Mouse (Mus musculus) brain, embryonic 18.5 days (tissue): ENCODE measurements at regions not wholly inside any gene's neighbourhood (a gene's known extent, or its start where the extent isn't known, plus 50 kb on each side); places are given as distances from the start of the nearest gene placed in this dataset.

ENCODE experiments used
- DNase-seq: peaks from one replicate; pipeline ENCODE4 v3.0.0-alpha.2; 2012; ENCODE audit warnings: low read depth, low spot score

DNA sequence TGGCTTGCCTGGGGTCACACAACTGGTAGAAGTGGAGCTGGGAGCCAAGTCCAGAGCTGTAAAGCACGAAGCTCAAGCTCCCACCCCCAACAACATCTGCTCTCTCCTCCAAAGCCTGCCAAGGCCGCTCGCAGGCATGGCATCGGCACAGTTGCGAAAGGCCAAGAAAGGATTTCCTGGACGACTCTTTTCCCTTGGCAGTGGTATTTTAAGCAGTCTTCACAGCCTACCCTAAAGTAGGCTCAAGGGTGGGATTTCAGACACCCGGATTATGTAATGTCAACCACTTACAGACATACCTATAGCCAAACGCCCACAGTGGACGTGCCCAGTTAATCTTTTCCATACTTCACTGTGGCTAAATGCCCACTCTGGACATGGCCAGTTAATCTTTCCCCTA is 162.6 kb downstream of the Inhbb start:
- no peak for DNase-seq

DNA sequence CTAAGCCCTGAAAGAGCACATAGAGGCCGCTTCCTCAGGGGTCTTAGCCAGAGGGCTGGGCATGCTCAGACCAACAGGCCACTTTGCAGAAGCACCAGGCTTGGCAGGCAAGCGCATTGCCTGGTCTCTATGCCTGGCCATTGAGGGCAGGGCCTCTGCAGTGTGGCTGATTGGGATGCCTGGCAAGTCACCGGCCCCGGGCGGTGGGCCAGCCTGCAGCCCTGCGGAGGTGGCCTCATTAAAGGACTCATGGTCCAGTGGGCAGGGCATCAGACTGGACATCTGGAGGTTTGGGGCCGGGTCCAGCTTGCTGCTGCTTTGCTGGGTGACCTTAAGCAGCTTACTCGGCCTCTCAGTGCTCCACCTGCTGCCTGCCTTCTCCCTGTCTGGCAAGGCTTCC is 165.3 kb downstream of the Inhbb start:
- peak; percentile 55 for DNase-seq

DNA sequence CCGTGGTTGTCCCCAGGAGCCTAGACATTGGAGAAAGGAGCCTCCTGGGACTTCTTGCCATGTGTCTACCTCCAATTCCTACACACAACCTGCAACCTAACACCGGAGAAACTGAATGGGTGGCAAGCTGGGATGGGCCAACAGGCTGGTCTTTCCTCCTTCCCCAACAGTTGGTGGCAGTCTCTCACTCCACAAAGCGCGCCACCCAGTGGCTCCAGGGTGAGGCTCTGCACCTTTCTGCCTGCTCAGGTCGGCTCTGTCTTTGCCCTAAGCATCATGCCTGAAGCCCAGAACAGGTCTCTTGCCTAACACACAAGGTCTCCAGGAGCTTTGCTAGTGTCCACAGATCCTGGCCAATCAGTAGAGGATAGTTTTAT is 166.0 kb downstream of the Inhbb start:
- DNase-seq: no peak

DNA sequence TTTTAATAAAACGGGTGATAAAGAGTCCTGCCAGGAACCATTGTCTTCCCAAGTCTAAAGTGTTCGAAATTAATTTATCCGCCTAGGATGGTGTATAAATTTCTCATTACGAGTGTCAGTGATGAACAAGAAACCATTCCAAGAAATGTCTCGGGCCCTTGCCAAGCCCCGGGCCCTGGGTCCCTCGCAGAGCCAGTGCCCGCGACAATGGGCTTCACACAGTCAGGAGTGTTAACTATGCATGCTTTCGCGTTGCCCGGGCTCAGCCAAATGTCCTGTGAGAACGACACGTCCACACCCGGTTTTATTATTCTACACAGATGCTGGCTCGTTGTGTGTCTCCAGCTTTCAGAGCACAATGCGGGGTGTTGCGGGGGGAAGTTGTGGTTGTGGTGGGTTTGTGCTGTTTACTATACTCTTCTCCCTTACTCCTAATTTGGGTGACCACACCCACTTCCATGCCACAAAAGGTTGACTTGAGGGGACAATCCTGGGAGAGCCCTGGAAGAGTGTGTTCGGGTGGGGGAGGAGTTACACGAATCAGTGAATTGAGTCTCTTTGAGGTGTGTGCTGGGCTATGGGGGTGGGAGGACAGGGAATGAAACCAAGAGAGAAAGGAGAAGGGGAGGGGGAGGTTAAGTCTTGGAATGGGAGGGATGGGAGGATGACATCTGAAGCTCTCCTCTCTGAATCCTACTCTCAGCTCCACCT is 166.5 kb downstream of the Inhbb start:
- DNase-seq: peak; percentile 34

DNA sequence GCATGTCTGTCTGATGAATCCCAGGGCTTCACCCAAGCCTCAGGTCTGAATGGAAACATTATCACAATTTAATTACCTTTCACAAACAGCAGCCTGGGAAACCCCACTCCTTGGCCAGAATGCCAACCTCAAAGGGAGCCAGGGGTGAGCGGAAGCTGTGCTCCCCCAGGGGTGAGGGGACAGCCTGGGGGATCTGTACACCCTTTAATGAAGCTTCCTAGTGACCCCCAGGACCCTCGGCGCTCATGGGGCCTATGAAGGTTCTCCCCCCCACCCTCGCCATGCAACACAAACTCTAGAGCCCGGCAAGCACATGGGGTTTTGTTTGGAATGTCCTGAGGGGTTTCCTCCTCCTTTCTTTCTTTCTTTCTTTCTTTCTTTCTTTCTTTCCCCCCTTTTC is 167.1 kb downstream of the Inhbb start:
- DNase-seq: no peak

DNA sequence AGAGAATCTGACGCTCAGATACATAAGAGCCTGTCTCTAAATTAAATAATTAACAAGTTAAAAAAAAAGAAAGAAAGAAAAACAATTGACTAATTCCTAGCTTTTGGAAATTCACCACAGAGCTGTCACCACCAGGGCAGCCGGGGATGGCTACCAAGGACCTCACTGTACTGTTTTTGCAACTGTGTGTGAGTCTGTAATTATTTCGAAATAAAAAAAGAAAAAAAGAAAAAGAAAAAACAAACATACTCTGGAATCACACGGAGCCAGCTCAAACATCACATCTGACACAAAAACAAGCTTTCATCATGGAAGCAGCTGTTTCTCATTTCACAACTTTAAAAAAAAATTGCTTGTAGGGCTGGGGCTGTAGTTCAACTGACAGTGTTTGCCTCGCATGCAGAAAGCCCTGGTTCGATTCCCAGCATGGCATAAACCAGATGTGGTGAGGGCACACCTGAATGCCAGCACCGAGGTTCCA is 168.6 kb downstream of the Inhbb start:
- DNase-seq: no peak

DNA sequence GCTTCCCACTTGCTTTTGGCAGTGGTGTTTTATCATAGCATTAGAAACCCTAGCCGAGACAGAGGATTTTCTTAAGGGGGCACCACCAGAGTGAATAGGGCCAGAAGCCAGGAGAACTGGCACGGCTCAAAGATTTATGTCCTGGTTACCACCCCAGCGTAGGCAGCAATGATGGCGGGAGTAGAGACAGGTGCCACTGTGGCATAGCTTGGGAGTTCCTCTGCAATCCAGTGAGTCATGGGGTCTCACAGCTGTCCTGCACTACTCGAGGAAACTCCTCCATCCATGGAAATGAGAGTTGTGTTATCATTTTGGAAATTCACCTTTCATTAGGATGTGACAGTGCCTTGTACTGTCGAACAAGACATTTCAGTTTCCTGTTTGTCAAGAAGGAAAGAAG is 169.6 kb downstream of the Inhbb start:
- no peak for DNase-seq

DNA sequence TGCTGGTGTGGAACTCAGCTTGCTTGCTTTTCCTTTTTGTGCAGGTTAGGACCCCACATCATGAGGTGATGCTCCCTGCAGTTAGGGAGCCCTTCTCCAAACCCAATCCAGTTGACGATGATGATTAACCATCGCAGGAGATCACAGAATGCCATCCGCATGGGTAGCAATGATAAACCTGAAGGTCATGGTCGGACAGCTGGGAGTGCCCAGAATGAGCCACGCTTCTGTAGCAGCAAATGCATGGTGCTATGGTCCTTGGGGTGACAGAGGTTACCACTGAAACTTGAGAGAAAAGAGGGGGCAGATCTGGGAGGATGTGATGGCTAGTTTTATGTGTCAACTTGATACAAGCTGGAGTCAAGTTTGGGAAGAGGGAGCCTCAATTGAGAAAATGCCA is 170.3 kb downstream of the Inhbb start:
- DNase-seq: no peak

DNA sequence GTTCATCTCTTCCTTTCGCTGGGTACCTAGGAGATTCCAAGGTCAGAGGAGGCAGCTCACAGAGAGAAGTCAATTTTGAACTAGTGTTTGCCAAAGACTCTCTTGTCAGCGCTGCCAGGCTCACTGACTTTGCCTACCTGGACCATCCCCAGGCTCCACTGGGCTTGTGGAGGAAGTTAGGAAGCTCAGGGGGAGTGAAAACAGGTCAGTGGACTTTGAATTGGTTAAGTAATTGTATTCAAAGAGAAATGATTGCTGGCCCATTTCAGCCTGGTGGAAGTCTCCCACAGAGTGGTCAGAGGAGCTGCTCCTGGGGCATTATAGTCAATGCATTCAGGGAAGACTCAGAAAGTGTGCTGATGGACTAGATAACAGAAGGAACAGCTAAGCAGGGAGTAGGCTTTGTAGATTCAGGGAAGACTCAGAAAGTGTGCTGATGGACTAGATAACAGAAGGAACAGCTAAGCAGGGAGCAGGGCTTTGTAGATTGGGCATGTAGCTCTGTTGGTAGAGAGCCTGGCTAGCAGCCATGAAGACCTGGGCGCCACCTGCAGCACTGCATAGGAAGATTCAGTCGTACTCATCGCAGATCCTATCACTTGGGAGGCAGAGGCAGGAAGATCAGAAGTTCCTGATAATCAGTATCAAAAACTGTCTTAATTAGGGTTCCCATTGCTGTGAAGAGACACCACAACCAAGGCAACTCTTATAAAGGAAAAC is 173.1 kb downstream of the Inhbb start:
- no peak for DNase-seq

DNA sequence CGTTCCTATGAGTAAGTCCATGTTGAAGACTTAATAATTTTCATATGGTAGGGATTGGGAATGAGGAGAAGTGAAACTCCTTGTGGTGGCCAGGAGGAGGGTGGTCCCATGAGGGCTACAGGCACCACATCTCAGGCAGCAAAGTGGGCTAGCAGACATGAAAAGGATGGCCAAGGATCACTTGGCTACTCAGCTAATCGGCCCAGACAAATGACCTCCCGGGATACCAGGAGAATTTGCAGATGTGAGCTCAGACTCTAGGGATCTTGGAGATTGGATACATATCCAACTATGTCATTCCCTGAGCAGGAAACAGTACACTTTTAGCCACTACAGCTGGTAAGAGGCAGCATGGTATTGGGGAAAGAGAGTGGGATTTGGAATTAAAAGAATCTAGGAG is 174.9 kb downstream of the Inhbb start:
- DNase-seq: no peak

DNA sequence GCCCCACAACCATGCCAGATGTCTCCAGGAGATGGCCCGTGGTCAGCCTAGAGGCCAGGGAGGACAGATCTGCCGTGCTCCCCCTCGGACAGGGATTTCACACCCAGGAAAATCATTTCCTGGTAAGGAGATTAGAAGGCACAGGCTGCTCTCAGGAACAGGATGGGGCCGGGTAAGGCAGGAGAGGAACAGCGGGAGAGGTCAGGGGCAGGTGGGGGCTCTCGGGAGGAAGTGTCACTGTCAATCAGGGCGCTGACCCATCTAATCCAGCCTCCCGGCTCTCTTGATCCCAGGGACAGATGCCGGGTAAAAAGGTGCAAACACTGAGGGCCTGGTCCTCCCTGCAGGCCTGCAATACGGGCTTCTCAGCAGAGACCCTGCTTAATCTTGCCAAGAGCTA is 183.6 kb downstream of the Inhbb start:
- no peak for DNase-seq

DNA sequence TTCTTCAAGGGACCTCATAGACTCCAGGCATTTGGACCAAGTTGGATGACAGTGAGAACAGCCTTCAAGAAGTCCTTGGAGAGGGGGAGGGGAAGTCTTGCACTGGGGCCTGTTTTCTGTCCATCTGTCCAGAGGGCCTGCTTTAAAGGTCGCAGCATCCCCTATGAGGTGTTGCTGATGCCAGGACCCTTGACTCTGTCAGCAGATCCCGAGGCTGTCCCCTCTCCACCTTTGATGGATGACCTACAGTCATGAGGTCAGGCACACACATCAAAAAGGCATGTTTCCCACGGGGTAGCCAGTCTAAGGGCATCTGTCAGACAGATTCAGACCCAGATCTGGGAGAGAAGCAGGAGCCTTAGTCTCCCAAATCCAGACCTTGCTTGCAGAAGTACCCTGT is 183.4 kb upstream of the Gli2 start:
- no peak for DNase-seq

DNA sequence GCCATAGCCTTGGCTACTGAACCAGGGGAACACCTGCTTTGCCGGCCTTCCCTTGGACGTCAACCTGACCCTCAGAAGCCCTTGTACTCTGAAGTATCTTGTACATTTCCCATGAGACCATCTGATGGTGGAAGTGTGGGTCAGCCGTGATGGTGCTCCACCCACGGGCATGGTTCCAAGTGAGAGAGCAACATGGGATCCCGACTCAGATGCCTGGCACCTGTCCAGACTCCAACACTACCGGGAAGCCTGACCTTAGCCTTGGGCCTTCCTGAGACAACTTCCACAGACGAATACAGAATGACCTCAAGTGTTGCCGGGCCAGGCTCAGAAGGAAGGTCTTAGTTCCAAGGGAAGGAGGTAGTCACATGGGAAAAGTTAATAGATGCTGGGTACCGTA is 181.0 kb upstream of the Gli2 start:
- no peak for DNase-seq

DNA sequence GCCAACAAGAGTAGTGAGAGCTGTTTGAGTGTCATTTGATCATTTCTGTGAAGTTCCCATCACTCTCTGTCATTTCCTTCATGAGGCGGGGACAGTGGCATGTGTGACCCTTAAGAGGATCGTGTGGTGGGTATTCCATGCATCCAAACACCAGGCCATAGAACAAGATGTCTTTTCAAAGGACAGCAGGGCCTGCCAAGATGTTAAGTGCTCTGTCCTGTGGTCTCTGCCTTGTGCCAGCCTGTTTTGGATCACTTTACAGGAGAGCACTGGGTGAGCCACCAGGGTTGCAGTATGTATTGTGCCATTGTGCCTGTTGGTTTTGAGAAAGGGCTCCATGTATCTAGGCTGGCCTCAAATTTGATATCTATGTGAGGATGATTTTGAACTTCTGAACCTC is 173.6 kb upstream of the Gli2 start:
- no peak for DNase-seq

DNA sequence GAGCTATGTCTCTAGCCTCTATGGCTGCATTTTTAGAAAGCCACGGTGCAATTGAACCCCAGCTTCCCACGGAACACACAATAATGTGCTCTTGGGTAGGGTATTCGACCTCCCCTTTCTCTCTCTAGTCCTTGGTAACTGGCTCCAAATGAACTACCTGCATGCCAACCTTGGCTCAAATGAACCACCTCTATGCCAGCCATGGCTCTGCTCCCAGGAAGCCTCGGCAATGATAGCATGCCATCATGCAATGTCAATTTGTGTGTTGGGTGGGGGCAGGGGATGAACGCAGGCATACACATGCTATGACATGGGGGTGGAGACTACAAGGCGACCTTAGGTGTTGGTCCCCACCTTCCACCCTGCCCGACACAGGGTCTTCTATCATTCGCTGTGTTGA is 170.5 kb upstream of the Gli2 start:
- DNase-seq: no peak

DNA sequence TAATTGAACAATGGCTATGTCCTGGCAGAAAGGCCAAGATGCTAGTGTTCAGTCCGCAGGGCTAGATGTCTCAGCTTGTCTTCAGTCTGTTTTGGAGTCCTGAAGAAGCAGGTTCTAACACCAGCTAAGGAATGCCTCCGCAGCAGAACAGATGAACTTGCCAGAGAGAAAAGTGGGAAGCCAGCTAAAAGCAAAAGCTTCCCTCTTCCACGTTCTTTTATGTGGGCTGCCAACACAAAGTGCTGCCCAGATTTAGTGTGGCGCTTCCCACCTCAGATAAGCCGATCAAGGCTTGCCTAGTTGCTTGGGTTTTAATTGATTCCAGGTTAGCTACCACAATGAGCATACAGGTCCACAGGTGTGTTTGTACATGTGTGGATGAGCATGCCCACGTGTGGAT is 168.5 kb upstream of the Gli2 start:
- DNase-seq: peak; percentile 6

DNA sequence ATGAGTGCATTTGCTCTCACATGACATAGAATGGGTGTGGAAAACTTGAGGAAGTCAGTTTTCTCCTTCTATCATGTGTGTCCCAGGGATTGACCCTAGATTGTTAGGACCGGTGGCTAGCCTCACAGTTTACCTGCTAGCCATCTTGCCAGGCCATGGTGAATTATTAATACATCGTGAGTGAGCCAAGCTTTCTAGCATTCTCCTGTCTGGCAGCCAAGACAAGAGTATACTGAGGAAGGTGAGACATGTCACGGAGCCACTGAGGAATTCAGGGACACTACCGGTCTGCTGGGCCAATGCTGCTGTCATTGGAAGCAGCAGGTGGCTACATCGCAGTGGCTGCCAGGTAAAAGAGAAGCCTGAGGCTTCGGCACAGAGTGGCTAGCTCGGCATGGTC is 167.6 kb upstream of the Gli2 start:
- no peak for DNase-seq

DNA sequence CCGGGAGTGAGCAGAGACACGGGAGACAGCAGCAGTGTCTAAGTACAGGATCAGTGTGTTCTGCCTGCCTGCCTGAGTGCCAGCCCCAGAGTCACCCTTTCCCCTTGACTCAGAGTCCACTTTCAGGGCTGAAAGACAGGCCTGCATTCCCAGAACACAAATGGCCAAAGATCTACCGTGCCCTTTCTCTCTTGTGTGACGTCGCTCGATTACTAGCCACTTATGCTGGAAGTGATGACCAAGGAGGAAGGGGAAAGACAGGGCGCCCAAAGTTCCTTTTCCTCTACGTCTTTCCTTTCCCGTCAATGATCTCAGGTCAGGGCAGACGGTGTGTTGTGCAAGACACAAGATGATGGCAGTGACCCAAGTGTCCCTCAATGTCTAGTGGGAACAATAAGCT is 166.4 kb upstream of the Gli2 start:
- no peak for DNase-seq

DNA sequence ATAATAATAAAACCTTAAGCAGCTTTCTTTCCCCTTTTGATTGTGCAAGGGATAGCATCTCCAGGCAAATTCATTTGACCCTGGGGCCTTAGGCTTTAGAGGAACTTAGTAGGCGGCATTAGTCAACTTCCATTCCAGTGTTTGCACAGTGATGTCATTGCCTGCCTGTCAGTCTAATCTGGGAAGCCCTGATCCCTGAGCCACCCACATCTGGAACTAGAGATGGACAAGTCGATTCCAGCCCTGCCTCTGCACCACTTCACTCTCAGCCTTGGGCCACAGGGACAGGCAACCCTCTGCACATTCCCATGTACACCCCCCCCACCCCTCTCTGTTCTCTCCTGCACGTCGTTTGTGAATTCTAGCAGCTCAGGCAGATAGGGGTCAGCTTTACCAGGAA is 164.0 kb upstream of the Gli2 start:
- no peak for DNase-seq

DNA sequence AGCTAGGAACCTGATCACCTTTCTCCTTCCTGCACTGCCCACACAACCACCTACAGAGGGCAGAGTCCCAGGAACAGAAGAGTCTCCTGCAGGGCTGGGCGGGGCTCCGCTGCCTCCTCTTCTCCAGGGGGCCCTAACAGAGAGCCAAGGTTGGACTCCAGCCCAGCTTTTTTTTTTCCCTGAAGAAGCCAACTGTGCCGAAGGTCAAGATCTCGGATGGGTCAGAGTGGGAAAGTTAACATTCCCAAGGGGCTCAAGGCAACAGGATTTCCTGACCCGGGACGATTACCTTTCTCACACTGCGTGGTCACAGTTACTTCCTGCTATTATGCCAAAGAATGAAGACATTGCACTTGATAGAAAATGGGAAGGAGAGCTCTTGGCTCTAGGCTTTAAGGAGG is 156.2 kb upstream of the Gli2 start:
- DNase-seq: no peak

DNA sequence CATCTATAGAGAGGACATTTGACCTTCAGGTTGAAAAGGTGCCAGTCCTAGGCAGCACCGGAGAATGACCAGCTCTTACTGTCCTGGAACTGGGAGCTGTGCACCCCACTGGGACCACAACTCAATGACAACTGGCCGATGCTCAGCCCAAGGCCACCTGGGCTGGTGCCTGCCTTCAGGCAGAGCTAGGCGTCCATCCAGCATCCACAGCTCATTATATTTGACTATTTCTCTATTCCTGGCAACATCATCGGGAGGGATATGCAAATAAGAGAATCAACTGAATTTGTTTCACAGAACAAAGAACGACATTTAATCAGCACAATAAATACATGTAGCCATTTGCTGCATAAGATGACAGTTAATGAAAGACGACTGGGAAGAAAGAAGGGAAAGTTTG is 149.0 kb upstream of the Gli2 start:
- peak; percentile 52 for DNase-seq

DNA sequence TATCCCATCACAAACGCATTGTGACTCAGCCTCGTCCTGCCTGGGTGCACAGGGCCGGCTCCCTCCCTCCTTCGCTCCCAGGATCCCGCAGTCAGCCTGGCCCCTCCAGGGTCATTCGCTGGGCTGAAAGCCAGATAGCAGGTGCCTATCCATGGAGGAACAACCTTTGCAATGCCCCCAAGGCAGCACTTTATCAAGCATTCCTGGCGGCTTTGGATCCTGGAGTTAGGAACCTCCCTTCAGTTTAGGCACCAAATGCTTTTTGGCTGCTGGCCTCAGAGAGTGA is 143.9 kb upstream of the Gli2 start:
- no peak for DNase-seq

DNA sequence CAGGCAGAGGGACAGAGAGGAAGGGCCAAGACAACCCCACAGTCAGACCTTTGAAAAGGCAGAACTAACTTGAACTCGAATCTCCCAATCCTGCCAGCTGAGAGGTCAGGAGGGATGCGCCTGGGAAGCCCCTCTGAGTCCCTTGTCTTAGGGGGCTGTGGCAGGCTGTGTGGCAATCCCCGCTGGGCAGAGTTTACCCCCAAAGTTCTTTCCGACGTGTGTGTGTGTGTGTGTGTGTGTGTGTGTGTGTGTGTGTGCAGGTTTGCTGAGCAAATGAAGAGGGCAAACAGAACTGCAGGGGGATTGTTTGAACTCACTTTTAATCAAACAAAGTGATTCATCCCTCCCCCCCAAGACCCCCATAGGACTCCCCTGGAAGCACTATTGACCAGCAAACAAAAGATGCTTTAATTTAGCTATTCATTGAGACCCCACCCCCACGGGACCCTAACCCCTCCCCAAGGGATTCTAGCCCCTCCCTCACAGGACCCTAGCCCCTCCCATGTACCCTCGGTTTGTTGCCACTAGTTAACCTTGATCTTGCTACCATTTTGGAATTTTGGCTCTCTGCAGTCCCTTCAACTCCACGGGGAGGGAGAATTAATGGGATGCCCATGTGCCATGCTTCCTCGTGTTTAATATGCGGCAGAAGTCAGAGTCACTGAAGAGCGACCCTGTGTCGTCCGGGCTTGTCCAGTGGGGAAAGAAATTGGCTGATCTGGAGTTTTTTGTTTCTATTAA is 143.4 kb upstream of the Gli2 start:
- DNase-seq: no peak
